Mouse (Mus musculus) embryonic facial prominence, embryonic 11.5 days (tissue): ENCODE results near the gene Sco2. TPM values are rescaled to one million over a fixed set of nuclear protein-coding genes. Genes with fewer than 3 reads are reported as not detected.
A peak's percentile ranks its signal among the peaks of the same experiment; 100 is the strongest.

Experiments used
- ATAC-seq: fragments of 200-750 bp; cut with Nextera tagmentation; replicated peaks from 2 replicates; pipeline ENCODE4 v1.8.0; 2017; ENCODE audit warnings: low read depth; ENCODE audit not compliant: insufficient number of reproducible peaks, low FRiP score, low TSS enrichment
- DNase-seq: peaks from one replicate; pipeline ENCODE4 v3.0.0-alpha.2; 2015; ENCODE audit warnings: low spot score
- H3K27ac ChIP-seq: fragments of 300-500 bp; sonication (generic); replicated peaks from 2 replicates; pipeline ENCODE4 v1.5.1; 2014; ENCODE audit warnings: mild to moderate bottlenecking, low read depth, low read length, control low read depth
- H3K27me3 ChIP-seq: fragments of 300-500 bp; sonication (generic); 2 replicates; pipeline ENCODE4 v1.6.1; 2014; ENCODE audit warnings: mild to moderate bottlenecking, low read length, moderate library complexity, mixed read lengths; ENCODE audit not compliant: control insufficient read depth, insufficient read depth
- H3K36me3 ChIP-seq: fragments of 300-500 bp; sonication (generic); replicated peaks from 2 replicates; pipeline ENCODE4 v1.6.1; 2014; ENCODE audit warnings: low read depth, mild to moderate bottlenecking, low read length, moderate library complexity, mixed read lengths; ENCODE audit not compliant: control insufficient read depth, insufficient read depth
- H3K4me1 ChIP-seq: fragments of 300-500 bp; sonication (generic); 2 replicates; pipeline ENCODE4 v1.6.1; 2014; ENCODE audit warnings: low read length, mixed read lengths; ENCODE audit not compliant: control insufficient read depth, insufficient read depth
- H3K4me2 ChIP-seq: fragments of 300-500 bp; sonication (generic); 2 replicates; pipeline ENCODE4 v1.6.1; 2014; ENCODE audit warnings: low read depth, mild to moderate bottlenecking, control low read depth, low read length, moderate library complexity
- H3K4me3 ChIP-seq: fragments of 300-500 bp; sonication (generic); 2 replicates; pipeline ENCODE4 v1.5.1; 2014; ENCODE audit warnings: low read depth, low read length, control low read depth
- H3K9ac ChIP-seq: fragments of 300-500 bp; sonication (generic); replicated peaks from 2 replicates; pipeline ENCODE4 v1.6.1; 2014; ENCODE audit warnings: mild to moderate bottlenecking, control low read depth, low read length
- H3K9me3 ChIP-seq: fragments of 300-500 bp; sonication (generic); replicated peaks from 2 replicates; pipeline ENCODE4 v1.6.1; 2016; ENCODE audit warnings: mild to moderate bottlenecking, low read length, inconsistent platforms, mixed read lengths; ENCODE audit not compliant: control insufficient read depth
- WGBS: fragments of 180-500 bp; shearing (Covaris S2); extraction: QIAGEN DNeasy Blood & Tissue Kit; methylation state at CpG from one replicate; pipeline ENCODE4 v1.1.7; 2014; 5-methylcytosine and 5-hydroxymethylcytosine counted together
- polyA plus RNA-seq: library from polyadenylated mRNA; unstranded; fragments of >200 nt; fragmentation: Nextera tagmentation; extraction: Ambion mirVana; gene quantifications from 2 replicates; pipeline ENCODE4 v1.2.1, GENCODE M21; 2014

Gene Sco2
- polyA plus RNA-seq, 1 experiment from 2014 or later, result 5.2 TPM

DNA sequence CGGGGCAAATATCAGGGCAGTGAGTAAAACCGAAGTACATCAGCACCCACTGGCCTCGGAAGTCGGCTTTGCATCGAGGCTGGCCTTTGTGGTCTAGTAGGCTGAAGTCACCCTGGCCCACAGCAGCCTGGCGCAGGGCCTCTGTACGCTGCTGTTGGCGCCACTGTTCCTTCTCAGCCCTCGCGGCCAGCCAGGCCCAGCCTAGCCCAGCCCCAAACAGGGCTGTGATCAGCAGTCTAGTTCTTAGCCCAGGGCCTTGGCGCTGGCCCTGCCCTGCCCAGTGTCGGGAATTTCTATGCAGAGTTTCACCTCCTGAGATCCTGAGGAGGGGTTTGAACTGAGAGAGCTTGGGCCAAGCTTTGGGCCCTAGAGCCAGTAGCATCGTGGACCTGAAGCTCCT lies 1.6 kb downstream of the Sco2 start:
- DNase-seq, result no peak
- Histone ChIP-seq H3K4me1 (peaks cover under 1% of the 10 kb centered on the region; the same call in 1 of the 2 replicates), H3K9me3 (no peaks in the 10 kb centered on the region), H3K27me3 (peaks cover 7% of the 10 kb centered on the region), H3K36me3 (peaks cover 17% of the 10 kb centered on the region), H3K9ac (no peak overlapping the region), H3K4me3 (no peak overlapping the region), H3K27ac (no peak overlapping the region), H3K4me2 (no peak overlapping the region)
- 88% methylated on average over 13 of the region's 13 CpGs for WGBS
- ATAC-seq, result no peak

DNA sequence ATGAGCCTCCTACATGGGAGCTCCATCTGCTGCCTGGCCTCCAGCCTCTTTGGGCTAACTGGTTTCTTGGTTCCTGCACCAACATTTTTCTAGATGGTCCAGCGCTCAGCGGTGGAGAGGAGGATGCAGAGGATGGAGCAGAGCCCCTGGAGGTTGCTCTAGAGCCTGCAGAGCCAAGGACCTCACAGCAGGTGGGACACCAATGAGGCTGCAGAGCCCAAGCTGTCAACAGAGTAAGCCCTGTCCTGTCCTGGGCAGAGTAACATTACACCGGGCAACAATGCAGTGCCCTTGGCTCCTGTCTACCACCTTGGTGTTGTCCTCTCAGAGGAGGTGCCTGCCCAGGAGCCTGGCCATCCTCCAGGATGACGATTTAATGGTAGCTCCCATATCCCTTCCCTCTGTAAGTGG lies 8.5 kb downstream of the Sco2 start:
- H3K27ac ChIP-seq, result no peak overlapping the region
- WGBS, result 83% methylated on average over 4 of the region's 4 CpGs

DNA sequence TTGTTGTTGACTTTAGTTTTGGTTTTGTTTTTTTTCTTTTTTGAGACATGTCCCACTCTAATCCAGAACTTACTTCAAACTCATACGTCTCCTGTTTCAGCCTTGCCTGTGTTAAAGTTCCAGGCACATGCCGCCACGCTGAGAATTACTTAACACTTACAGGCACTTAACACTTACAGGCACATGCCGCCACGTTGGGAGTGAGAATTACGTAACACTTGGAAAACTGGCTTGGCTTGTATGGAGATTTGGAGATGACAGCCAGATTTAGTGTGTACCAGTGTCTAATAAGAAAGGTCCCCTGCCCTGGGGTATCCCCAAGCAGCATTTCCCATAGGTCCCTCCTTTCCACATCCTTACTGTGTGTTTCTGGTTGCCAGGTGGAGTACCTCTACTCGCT lies 10.6 kb downstream of the Sco2 start:
- DNase-seq, result no peak
- 92% methylated on average over 7 of the region's 7 CpGs for WGBS
- H3K4me3 ChIP-seq, result no peak overlapping the region
- no peaks in the 10 kb centered on the region for H3K27me3 ChIP-seq
- no peaks in the 10 kb centered on the region for H3K4me1 ChIP-seq
- H3K36me3 ChIP-seq, result peaks cover 8% of the 10 kb centered on the region
- H3K27ac ChIP-seq, result no peak overlapping the region
- H3K4me2 ChIP-seq, result no peak overlapping the region
- H3K9me3 ChIP-seq, result no peaks in the 10 kb centered on the region
- H3K9ac ChIP-seq, result no peak overlapping the region
- no peak for ATAC-seq

More for the DNA sequence above, 8.5 kb downstream of the Sco2 start:
- H3K9me3 ChIP-seq, result no peaks in the 10 kb centered on the region
- ATAC-seq (no peak), DNase-seq (no peak)
- no peaks in the 10 kb centered on the region for H3K4me1 ChIP-seq
- no peak overlapping the region for H3K4me3 ChIP-seq
- H3K36me3 ChIP-seq, result peaks cover 15% of the 10 kb centered on the region
- no peak overlapping the region for H3K4me2 ChIP-seq
- H3K9ac ChIP-seq, result no peak overlapping the region
- H3K27me3 ChIP-seq, result no peaks in the 10 kb centered on the region

GRCm38 (mm10) chr15:89358784-89359183 lies 14.9 kb downstream of the Sco2 start:
- H3K27me3 ChIP-seq, result no peaks in the 10 kb centered on the region
- H3K4me2 ChIP-seq, result no peak overlapping the region
- H3K4me3 ChIP-seq, result no peak overlapping the region
- H3K9me3 ChIP-seq, result no peaks in the 10 kb centered on the region
- no peak overlapping the region for H3K27ac ChIP-seq
- 89% methylated on average over 3 of the region's 3 CpGs for WGBS
- DNase-seq, result no peak
- ATAC-seq, result no peak
- H3K36me3 ChIP-seq, result peaks cover 4% of the 10 kb centered on the region
- H3K4me1 ChIP-seq, result no peaks in the 10 kb centered on the region
- no peak overlapping the region for H3K9ac ChIP-seq

DNA sequence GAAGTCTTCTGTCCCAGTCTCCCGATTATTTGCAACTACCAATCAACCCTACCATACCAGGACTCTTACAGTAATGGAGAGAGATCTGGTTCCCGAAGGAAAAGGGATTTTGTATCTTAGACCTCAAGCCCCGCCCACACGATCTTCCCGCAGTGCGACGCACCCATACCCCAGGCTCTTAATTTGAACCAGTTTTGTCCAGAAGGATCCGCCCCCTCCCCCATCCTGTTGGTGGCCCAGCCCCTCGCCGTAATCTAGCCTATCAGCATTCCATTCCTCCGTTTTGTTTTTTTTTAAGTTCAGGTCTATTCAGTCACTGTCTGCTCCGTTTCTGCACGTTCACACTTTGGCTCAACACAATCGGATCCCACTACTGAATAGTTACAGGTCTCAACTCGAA lies 17.3 kb downstream of the Sco2 start:
- H3K4me1 ChIP-seq, result no peaks in the 10 kb centered on the region
- peak overlapping the region; percentile 68 for H3K27ac ChIP-seq
- ATAC-seq (peak; percentile 64), DNase-seq (peak; percentile 98)
- peaks cover 12% of the 10 kb centered on the region for H3K36me3 ChIP-seq
- H3K9ac ChIP-seq, result peak overlapping the region; percentile 86
- 1% methylated on average over 15 of the region's 15 CpGs for WGBS
- H3K27me3 ChIP-seq, result no peaks in the 10 kb centered on the region
- H3K4me3 ChIP-seq, result peak overlapping the region; percentile 63
- peak overlapping the region; percentile 32 for H3K4me2 ChIP-seq
- H3K9me3 ChIP-seq, result no peaks in the 10 kb centered on the region

DNA sequence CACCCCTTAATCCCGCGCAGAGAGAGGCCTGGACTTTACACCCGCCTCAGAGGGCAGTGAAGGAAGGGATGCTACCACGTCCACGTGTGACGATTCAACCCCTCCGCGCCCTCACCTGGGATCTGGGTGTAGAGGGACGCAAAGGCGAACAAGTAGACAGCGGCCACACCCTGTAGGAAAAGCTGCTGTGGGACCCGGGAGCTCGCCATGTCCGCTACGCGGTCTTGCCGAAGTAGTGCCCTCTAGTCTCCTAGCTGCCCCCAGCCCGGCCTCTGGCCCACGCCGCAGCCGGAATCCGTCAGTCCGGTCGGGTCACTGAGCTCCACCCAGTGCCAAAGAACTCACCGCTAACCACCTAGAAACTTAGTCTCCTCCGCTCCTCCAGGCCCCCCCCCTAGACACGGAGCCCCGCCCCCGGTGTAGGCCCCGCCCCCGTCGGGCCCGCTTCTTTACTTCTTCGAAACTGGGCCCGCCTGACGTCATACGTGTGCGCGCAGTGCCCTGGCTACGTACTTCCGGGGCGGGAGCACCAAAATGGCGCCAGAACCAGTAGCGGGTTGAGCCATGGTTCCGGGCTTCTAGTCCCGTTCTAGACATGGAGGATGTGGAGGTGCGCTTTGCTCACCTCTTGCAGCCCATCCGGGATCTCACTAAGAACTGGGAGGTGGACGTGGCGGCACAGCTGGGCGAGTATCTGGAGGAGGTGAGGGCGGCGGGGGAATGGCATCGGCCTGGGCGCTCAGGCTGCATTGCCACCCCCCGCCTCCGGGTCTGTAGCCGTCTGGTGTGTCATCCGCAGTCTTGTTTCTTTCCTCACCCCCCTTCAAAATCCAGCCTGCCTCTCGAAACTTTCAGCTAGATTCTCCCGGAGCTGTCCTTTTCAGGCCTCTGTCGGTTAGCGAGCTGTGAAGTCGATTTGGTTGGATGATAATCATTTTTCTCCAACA lies 18.1 kb downstream of the Sco2 start, which contains the start of the genes Lmf2 and Ncaph2:
Gene Lmf2 (minus strand): TSS at position 419 of the 947 bp plus-strand sequence.
Gene Ncaph2 (plus strand): TSS at position 479 of the 947 bp plus-strand sequence.
- peak within 1 kb of the TSS; percentile 68 for H3K27ac ChIP-seq
- no peaks in the 10 kb centered on the region for H3K4me1 ChIP-seq
- WGBS, result under 1% methylated on average over 59 of the region's 64 CpGs
- peak within 1 kb of the TSS; percentile 67 for H3K4me2 ChIP-seq
- H3K9me3 ChIP-seq, result no peaks in the 10 kb centered on the region
- H3K4me3 ChIP-seq, result peak within 1 kb of the TSS; percentile 63
- ATAC-seq, result peak; percentile 80
- peaks cover 8% of the 10 kb centered on the region for H3K36me3 ChIP-seq
- no peaks in the 10 kb centered on the region for H3K27me3 ChIP-seq
- peak; percentile 99 for DNase-seq
- H3K9ac ChIP-seq, result peak within 1 kb of the TSS; percentile 86

DNA sequence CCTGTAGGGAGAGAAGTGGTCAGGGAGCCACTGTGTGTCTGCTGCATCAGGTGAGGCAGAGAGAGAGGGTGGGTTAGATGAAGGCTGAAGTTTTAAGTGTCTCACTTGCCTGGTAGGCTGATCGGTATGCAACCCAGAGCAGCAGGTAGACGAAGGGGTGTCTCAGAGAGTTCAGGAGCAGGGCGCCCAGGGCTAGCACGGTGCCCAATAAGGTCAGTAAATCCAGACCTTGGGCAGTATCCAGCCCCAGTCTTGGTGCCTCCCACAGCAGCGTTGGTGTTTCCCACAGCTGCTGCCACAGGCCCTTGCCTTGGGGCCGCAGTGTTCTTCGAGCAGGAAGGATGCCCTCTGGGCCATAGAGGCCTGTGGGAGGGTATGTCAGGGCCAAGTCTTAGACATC lies 19.2 kb downstream of the Sco2 start:
- Histone ChIP-seq H3K9ac (peak overlapping the region; percentile 86), H3K9me3 (no peaks in the 10 kb centered on the region), H3K36me3 (peaks cover 8% of the 10 kb centered on the region), H3K27me3 (no peaks in the 10 kb centered on the region), H3K27ac (no peak overlapping the region), H3K4me1 (no peaks in the 10 kb centered on the region), H3K4me3 (peak overlapping the region; percentile 63), H3K4me2 (peak overlapping the region; percentile 67)
- 85% methylated on average over 7 of the region's 7 CpGs for WGBS
- ATAC-seq, result no peak
- DNase-seq, result no peak

- Histone ChIP-seq H3K9me3 (no peaks in the 10 kb centered on the region), H3K27me3 (no peaks in the 10 kb centered on the region), H3K27ac (no peak overlapping the region), H3K4me3 (no peak overlapping the region), H3K36me3 (peaks cover 8% of the 10 kb centered on the region), H3K4me1 (no peaks in the 10 kb centered on the region), H3K4me2 (no peak overlapping the region), H3K9ac (no peak overlapping the region)
- no peak for DNase-seq
- 96% methylated on average over 16 of the region's 16 CpGs for WGBS
- no peak for ATAC-seq
Observed at GRCm38 (mm10) chr15:89353837-89354236, 19.8 kb downstream of the Sco2 start.
